Mouse (Mus musculus): ENCODE measurements around the gene Krt34. TPM values are rescaled to one million over a fixed set of nuclear protein-coding genes. Genes with fewer than 3 reads are reported as not detected.

The Krt34 gene
- polyA plus RNA-seq, 1 experiment from 2014 or later: not detected

DNA sequence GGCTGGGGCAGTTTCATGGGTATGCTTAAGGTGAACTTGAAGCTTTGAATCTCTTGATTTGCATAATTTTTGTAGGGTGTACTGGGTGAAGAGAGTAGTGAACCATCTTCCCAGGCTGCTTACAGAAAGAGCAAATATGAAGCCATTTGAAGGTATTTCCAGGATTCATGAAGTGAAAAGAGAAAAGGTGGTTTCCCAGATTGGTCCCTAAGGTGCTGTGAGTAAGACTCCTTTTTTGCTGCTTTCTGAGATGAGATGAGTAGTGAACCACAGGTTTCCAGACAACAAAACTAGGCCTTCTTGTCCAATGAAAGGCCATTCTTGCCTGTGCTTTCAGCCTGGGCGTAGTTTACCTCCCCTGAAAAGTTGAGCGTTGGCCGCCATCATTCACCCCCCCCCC lies 52.8 kb downstream of the Krt34 start:
- no peaks in the 10 kb centered on the region for H3K9me3 ChIP-seq (ENCODE audit: control insufficient read depth, low read length)
- H3K27ac ChIP-seq (ENCODE audit: low read depth, low read length): no peak overlapping the region
- H3K4me3 ChIP-seq (ENCODE audit: low read depth, low read length): no peak overlapping the region
- no peaks in the 10 kb centered on the region for H3K36me3 ChIP-seq (ENCODE audit: control insufficient read depth, insufficient read depth, low read length)
- 91% methylated on average over 3 of the region's 3 CpGs for WGBS
- no peaks in the 10 kb centered on the region for H3K4me1 ChIP-seq (replicated peaks; ENCODE audit: control insufficient read depth, insufficient read depth, low read length)
- no peaks in the 10 kb centered on the region for H3K27me3 ChIP-seq (ENCODE audit: control insufficient read depth, insufficient read depth, low read length)
- no peak overlapping the region for H3K4me2 ChIP-seq (replicated peaks; ENCODE audit: low read depth, low read length)
- no peak overlapping the region for H3K9ac ChIP-seq (ENCODE audit: low read depth, low read length)
- ATAC-seq (ENCODE audit: low FRiP score) (no peak), DNase-seq (ENCODE audit: low spot score) (no peak)

Other genes starting within 250 kb of the Krt34 start
- not detected in 2 replicates for gene Gm11596, start 248.1 kb downstream of the Krt34 start, polyA plus RNA-seq (2014; fragmentation: Nextera tagmentation; extraction: Ambion mirVana)
- not detected in 2 replicates for gene Gm11569, start 242.6 kb downstream of the Krt34 start, polyA plus RNA-seq (2014; fragmentation: Nextera tagmentation; extraction: Ambion mirVana)
- gene Gm11554, start 237.1 kb downstream of the Krt34 start, polyA plus RNA-seq (2014; fragmentation: Nextera tagmentation; extraction: Ambion mirVana): not detected in 2 replicates
- gene Krtap4-13, start 231.7 kb downstream of the Krt34 start, polyA plus RNA-seq (2014; fragmentation: Nextera tagmentation; extraction: Ambion mirVana): not detected in 2 replicates
- gene Gm11564, start 225.9 kb downstream of the Krt34 start, polyA plus RNA-seq (2014; fragmentation: Nextera tagmentation; extraction: Ambion mirVana): not detected in 2 replicates
- not detected in 2 replicates for gene 2300003K06Rik, start 203.5 kb downstream of the Krt34 start, polyA plus RNA-seq (2014; fragmentation: Nextera tagmentation; extraction: Ambion mirVana)
- gene Krtap4-16, start 189.9 kb downstream of the Krt34 start, polyA plus RNA-seq (2014; fragmentation: Nextera tagmentation; extraction: Ambion mirVana): not detected in 2 replicates
- not detected in 2 replicates for gene Gm11568, start 183.6 kb downstream of the Krt34 start, polyA plus RNA-seq (2014; fragmentation: Nextera tagmentation; extraction: Ambion mirVana)
- not detected in 2 replicates for gene Gm11559, start 177.1 kb downstream of the Krt34 start, polyA plus RNA-seq (2014; fragmentation: Nextera tagmentation; extraction: Ambion mirVana)
- not detected in 2 replicates for gene Krtap9-1, start 168.2 kb downstream of the Krt34 start, polyA plus RNA-seq (2014; fragmentation: Nextera tagmentation; extraction: Ambion mirVana)
- not detected in 2 replicates for gene Gm11567, start 162.4 kb downstream of the Krt34 start, polyA plus RNA-seq (2014; fragmentation: Nextera tagmentation; extraction: Ambion mirVana)
- gene Krtap31-1, start 133.6 kb downstream of the Krt34 start, polyA plus RNA-seq (2014; fragmentation: Nextera tagmentation; extraction: Ambion mirVana): not detected in 2 replicates
- not detected in 2 replicates for gene Gm11565, start 126.8 kb downstream of the Krt34 start, polyA plus RNA-seq (2014; fragmentation: Nextera tagmentation; extraction: Ambion mirVana)
- not detected in 2 replicates for gene Krtap31-2, start 105.3 kb downstream of the Krt34 start, polyA plus RNA-seq (2014; fragmentation: Nextera tagmentation; extraction: Ambion mirVana)
- gene Krtap9-5, start 93.1 kb downstream of the Krt34 start, polyA plus RNA-seq (2014; fragmentation: Nextera tagmentation; extraction: Ambion mirVana): not detected in 2 replicates
- gene Krtap29-1, start 62.5 kb downstream of the Krt34 start, polyA plus RNA-seq (2014; fragmentation: Nextera tagmentation; extraction: Ambion mirVana): not detected in 2 replicates
- gene Krtap16-1, start 55.0 kb downstream of the Krt34 start, polyA plus RNA-seq (2014; fragmentation: Nextera tagmentation; extraction: Ambion mirVana): not detected in 2 replicates
- gene Krtap17-1, start 47.6 kb downstream of the Krt34 start, polyA plus RNA-seq (2014; fragmentation: Nextera tagmentation; extraction: Ambion mirVana): 0.23 TPM in 1 of 2 replicates, not detected in the other
- gene Krt33a, start 25.3 kb downstream of the Krt34 start, polyA plus RNA-seq (2014; fragmentation: Nextera tagmentation; extraction: Ambion mirVana): not detected in 2 replicates
- gene Krt33b, start 11.7 kb downstream of the Krt34 start, polyA plus RNA-seq (2014; fragmentation: Nextera tagmentation; extraction: Ambion mirVana): not detected in 2 replicates
- gene Krt31, start 9.0 kb upstream of the Krt34 start, polyA plus RNA-seq (2014; fragmentation: Nextera tagmentation; extraction: Ambion mirVana): not detected in 2 replicates
- gene Krt32, start 46.7 kb upstream of the Krt34 start, polyA plus RNA-seq (2014; fragmentation: Nextera tagmentation; extraction: Ambion mirVana): not detected in 2 replicates
- not detected in 2 replicates for gene Krt35, start 54.7 kb upstream of the Krt34 start, polyA plus RNA-seq (2014; fragmentation: Nextera tagmentation; extraction: Ambion mirVana)
- gene Krt36, start 64.1 kb upstream of the Krt34 start, polyA plus RNA-seq (2014; fragmentation: Nextera tagmentation; extraction: Ambion mirVana): not detected in 2 replicates
- not detected in 2 replicates for gene Krt13, start 80.0 kb upstream of the Krt34 start, polyA plus RNA-seq (2014; fragmentation: Nextera tagmentation; extraction: Ambion mirVana)
- gene Krt15, start 94.4 kb upstream of the Krt34 start, polyA plus RNA-seq (2014; fragmentation: Nextera tagmentation; extraction: Ambion mirVana): 1.3 and 2.4 TPM in 2 replicates
- 4.8 and 5.1 TPM in 2 replicates for gene Krt19, start 107.1 kb upstream of the Krt34 start, polyA plus RNA-seq (2014; fragmentation: Nextera tagmentation; extraction: Ambion mirVana)
- not detected in 2 replicates for gene Krt9, start 151.7 kb upstream of the Krt34 start, polyA plus RNA-seq (2014; fragmentation: Nextera tagmentation; extraction: Ambion mirVana)
- 2.4 and 3.9 TPM in 2 replicates for gene Krt14, start 166.0 kb upstream of the Krt34 start, polyA plus RNA-seq (2014; fragmentation: Nextera tagmentation; extraction: Ambion mirVana)
- gene Krt16, start 207.3 kb upstream of the Krt34 start, polyA plus RNA-seq (2014; fragmentation: Nextera tagmentation; extraction: Ambion mirVana): not detected in 2 replicates
- 0.22 and 0.25 TPM in 2 replicates for gene Krt17, start 219.5 kb upstream of the Krt34 start, polyA plus RNA-seq (2014; fragmentation: Nextera tagmentation; extraction: Ambion mirVana)
- not detected in 2 replicates for gene Krt42, start 228.3 kb upstream of the Krt34 start, polyA plus RNA-seq (2014; fragmentation: Nextera tagmentation; extraction: Ambion mirVana)

Data from hindbrain, embryonic 11.5 days (tissue).